Mouse (Mus musculus): ENCODE measurements around the gene Hoxb9.

DNA sequence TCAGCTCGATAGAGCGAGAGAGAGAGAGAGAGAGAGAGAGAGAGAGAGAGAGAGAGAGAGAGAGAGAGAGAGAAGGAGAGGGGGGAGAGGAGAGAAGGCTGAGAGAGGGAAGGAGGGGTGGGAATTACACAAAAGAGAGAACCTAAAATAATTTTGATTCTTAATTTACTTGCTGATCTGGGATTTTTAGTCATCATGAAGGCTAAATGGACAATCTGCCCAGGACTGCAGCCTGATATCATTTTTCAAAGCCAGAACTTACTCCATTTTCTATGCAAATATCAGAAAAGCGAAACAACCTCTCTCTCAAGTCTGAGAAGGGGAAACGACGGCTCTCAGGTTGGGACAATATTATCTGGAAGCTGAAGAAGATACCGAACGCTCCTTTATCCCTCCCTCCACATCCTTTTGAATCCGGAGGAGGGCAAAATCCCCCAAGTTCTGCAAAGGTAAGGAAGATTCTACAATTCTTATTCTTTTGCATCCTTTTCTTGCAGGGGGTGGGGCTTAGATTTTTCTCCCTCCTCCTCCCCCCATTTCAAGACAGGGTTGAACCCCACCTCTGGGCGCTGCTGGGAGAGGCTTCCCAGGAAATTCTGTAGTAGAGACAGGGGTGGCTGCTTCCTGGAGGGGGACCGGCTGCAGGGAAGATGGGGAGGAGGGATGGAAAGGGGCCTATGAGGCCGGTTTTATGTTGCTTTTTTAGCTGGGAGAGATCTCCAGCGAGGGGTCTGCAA lies 21.5 kb downstream of the Hoxb9 start:
- TF ChIP-seq CTCF (IDR thresholded peaks at IDR 0.05; ENCODE audit: insufficient read depth, low read depth, low read length) = no peak
- no peak for TF ChIP-seq POLR2A (IDR thresholded peaks at IDR 0.05; ENCODE audit: insufficient read depth, low read depth, low read length)
